Mouse (Mus musculus) liver, embryonic 16.5 days (tissue): ENCODE measurements around the gene Mycbpap. TPM values are rescaled to one million over a fixed set of nuclear protein-coding genes. Genes with fewer than 3 reads are reported as not detected.

ENCODE experiments used
- ATAC-seq: fragments of 200-750 bp; cut with Nextera tagmentation; 2 replicates; pipeline ENCODE4 v1.8.0; 2017; ENCODE audit warnings: low read depth, mild to moderate bottlenecking, moderate number of reproducible peaks, moderate library complexity
- H3K27ac ChIP-seq: fragments of 300-500 bp; sonication (generic); 2 replicates; pipeline ENCODE4 v1.5.1; 2014; ENCODE audit warnings: mild to moderate bottlenecking, low read length
- H3K27me3 ChIP-seq: fragments of 300-500 bp; sonication (generic); 2 replicates; pipeline ENCODE4 v1.6.1; 2014; ENCODE audit warnings: low read depth, low read length, mixed read lengths; ENCODE audit not compliant: control insufficient read depth, insufficient read depth
- H3K36me3 ChIP-seq: fragments of 300-500 bp; sonication (generic); 2 replicates; pipeline ENCODE4 v1.6.1; 2014; ENCODE audit warnings: mild to moderate bottlenecking; ENCODE audit not compliant: control insufficient read depth, insufficient read depth
- H3K4me1 ChIP-seq: fragments of 300-500 bp; sonication (generic); 2 replicates; pipeline ENCODE4 v1.6.1; 2014; ENCODE audit warnings: low read depth, low read length, mixed read lengths; ENCODE audit not compliant: control insufficient read depth
- H3K4me2 ChIP-seq: fragments of 300-500 bp; sonication (generic); 2 replicates; pipeline ENCODE4 v1.6.1; 2014; ENCODE audit warnings: low read depth, low read length, mixed read lengths
- H3K4me3 ChIP-seq: fragments of 300-500 bp; sonication (generic); 2 replicates; pipeline ENCODE4 v1.5.1; 2014; ENCODE audit warnings: low read depth, mild to moderate bottlenecking, low read length
- H3K9ac ChIP-seq: fragments of 300-500 bp; sonication (generic); 2 replicates; pipeline ENCODE4 v1.6.1; 2014; ENCODE audit warnings: low read depth, low read length
- H3K9me3 ChIP-seq: fragments of 300-500 bp; sonication (generic); replicated peaks from 2 replicates; pipeline ENCODE4 v1.6.1; 2016; ENCODE audit warnings: low read length; ENCODE audit not compliant: control insufficient read depth
- WGBS: fragments of 180-500 bp; shearing (Covaris S2); extraction: QIAGEN DNeasy Blood & Tissue Kit; methylation state at CpG from one replicate; pipeline ENCODE4 v1.1.7; 2014; ENCODE audit not compliant: insufficient replicate concordance; 5-methylcytosine and 5-hydroxymethylcytosine counted together
- polyA plus RNA-seq: library from polyadenylated mRNA; unstranded; fragments of >200 nt; fragmentation: Nextera tagmentation; extraction: Ambion mirVana; gene quantifications from 2 replicates; pipeline ENCODE4 v1.2.1, GENCODE M21; 2015

The Mycbpap gene
- polyA plus RNA-seq, 1 experiment from 2014 or later, result not detected

DNA sequence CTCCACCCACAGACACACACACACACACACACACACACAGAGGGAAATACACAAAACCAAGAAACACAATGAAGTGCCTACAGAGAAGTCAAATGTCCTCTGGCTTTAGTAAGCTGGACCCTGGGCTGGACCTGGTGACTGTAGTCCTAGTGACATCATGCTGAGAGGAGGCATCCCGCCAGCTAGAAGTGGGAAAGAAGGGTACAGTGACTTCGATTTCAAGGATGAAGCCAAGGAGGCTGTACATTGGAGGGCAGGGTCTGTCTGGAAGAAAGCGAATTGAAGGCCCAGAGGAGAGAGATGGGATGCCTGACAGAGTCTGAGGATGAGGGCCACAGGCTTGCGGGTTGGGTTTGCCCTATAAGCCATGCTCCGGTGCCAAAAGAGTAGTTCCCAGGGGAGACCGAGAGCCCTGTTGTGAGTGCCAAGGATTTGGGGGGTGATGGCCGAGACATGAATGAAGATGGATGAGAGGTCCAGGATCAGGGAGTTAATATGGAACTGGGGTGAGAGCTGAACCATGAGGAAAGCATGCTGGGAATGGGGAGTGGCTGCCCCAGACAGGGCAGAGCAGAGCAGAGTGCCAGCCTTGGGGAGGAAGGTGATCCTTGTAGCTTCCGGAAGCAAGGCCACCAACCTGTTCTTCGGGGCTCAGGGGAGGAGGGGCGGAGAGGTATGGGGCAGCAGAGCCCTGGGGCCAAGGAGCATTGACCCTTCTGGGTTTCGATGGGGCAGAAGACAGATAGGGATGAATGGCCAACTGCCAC lies 32.6 kb downstream of the Mycbpap start:
- Histone ChIP-seq H3K27ac (no peak overlapping the region), H3K9ac (no peak overlapping the region), H3K4me1 (no peaks in the 10 kb centered on the region), H3K9me3 (no peaks in the 10 kb centered on the region), H3K4me2 (no peak overlapping the region), H3K27me3 (peaks cover 40% of the 10 kb centered on the region), H3K4me3 (no peak overlapping the region), H3K36me3 (no peaks in the 10 kb centered on the region)
- WGBS, result 62% methylated on average over 11 of the region's 11 CpGs
- ATAC-seq, result no peak

DNA sequence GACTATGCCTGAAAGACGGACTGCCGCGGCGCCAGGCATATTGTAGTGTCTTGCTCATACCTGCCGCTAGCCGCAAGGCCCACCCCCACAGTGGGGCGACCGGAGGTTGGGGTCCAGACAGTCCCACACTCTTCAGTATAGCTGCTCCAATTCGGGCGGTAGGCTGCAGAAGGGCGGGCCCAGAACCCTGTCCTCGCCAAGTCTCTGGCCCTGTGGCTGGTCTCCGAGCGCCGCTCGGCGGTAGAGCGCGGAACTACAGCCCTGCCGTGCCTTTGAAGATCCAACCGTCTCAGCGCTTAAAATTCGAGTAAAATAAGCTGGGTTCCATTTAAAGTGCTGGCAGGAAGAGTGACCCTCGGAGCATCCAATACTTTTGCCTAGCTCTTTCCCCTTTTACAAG lies 35.5 kb downstream of the Mycbpap start, which contains the start of gene Spata20:
Gene Spata20, minus strand, starts transcription at position 179 of the 400 bp plus-strand sequence.
- Histone ChIP-seq H3K4me3 (no peak within 1 kb of the TSS), H3K27ac (no peak within 1 kb of the TSS), H3K36me3 (no peaks in the 10 kb centered on the region), H3K4me2 (no peak within 1 kb of the TSS), H3K9me3 (no peaks in the 10 kb centered on the region), H3K27me3 (peaks cover 29% of the 10 kb centered on the region), H3K9ac (no peak within 1 kb of the TSS), H3K4me1 (no peaks in the 10 kb centered on the region)
- WGBS, result 2% methylated on average over 24 of the region's 24 CpGs
- ATAC-seq, result peak; percentile 43; the same call in 1 of the 2 replicates

DNA sequence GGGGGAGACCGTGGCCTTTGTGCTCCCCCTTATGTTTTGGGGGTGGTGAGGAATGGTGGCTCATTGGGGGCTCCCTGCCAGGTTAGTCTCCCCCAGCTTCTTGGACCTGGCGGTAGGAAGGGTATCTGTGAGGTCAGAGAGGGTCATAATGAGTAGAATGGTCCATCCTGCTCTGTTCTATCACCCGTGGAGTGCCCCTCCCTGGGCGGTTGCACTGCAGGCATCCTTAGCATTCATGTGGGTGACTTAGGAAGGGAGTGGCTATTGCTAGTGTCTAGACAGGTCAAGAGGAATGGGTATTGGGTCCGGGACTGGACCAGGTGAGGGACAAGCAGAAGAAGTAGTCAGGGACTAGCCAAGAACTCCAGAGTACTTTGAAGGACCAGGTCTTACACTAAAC lies 36.3 kb downstream of the Mycbpap start:
- Histone ChIP-seq H3K4me1 (no peaks in the 10 kb centered on the region), H3K27me3 (peaks cover 22% of the 10 kb centered on the region), H3K9me3 (no peaks in the 10 kb centered on the region), H3K4me3 (no peak overlapping the region), H3K36me3 (no peaks in the 10 kb centered on the region), H3K9ac (no peak overlapping the region), H3K27ac (no peak overlapping the region), H3K4me2 (no peak overlapping the region)
- WGBS, result 58% methylated on average over 5 of the region's 5 CpGs
- no peak for ATAC-seq

DNA sequence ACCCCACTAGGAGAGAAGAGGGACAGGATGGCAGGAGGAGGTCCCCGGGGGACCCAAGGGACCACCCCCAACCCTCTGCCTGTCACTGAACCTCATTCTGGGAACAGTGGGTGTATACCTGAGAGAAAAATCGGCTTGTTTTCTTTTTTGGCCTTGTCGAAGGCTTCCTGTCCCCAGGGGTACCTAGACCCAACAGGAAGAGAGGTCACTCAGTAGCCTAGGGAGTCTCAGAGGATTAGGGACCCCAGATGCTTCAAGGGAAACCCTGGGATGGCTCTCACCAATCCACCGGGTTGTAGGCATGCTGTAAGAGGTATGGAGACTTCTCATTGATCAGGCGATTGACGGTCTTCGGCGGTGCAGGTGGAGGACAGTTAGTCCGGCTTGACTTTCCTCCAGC lies 36.9 kb downstream of the Mycbpap start:
- no peak overlapping the region for H3K27ac ChIP-seq
- H3K27me3 ChIP-seq, result peaks cover 17% of the 10 kb centered on the region
- H3K4me3 ChIP-seq, result no peak overlapping the region
- 71% methylated on average over 9 of the region's 9 CpGs for WGBS
- no peaks in the 10 kb centered on the region for H3K36me3 ChIP-seq
- H3K9me3 ChIP-seq, result no peaks in the 10 kb centered on the region
- no peak for ATAC-seq
- no peak overlapping the region for H3K9ac ChIP-seq
- no peaks in the 10 kb centered on the region for H3K4me1 ChIP-seq
- no peak overlapping the region for H3K4me2 ChIP-seq

GRCm38 (mm10) chr11:94483921-94484320 lies 37.6 kb downstream of the Mycbpap start:
- peaks cover 12% of the 10 kb centered on the region for H3K27me3 ChIP-seq
- H3K4me3 ChIP-seq, result no peak overlapping the region
- no peaks in the 10 kb centered on the region for H3K9me3 ChIP-seq
- WGBS, result 69% methylated on average over 14 of the region's 14 CpGs
- H3K4me2 ChIP-seq, result no peak overlapping the region
- no peaks in the 10 kb centered on the region for H3K36me3 ChIP-seq
- H3K27ac ChIP-seq, result no peak overlapping the region
- H3K9ac ChIP-seq, result no peak overlapping the region
- ATAC-seq, result no peak
- no peaks in the 10 kb centered on the region for H3K4me1 ChIP-seq

DNA sequence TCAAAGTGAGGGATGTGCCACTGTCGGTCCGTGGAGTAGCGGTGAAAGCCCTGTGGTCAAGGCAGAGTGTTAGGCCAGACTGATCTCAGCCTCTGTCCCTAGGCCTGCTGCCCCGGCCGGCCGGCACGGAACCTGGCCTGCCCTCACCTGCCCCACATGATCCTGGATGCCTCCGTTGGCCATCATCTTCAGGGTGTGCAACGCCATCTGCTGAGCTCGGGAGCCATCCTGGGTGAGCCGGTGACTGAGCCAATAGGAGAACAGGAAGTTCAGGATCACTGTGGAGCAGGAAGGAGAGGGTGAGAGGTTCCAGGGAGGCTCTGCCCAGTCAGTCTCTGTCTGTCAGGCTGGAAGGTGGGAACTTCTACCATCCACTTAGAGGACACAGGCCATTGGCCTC lies 38.1 kb downstream of the Mycbpap start:
- no peaks in the 10 kb centered on the region for H3K4me1 ChIP-seq
- no peaks in the 10 kb centered on the region for H3K9me3 ChIP-seq
- no peak overlapping the region for H3K4me2 ChIP-seq
- H3K36me3 ChIP-seq, result no peaks in the 10 kb centered on the region
- no peak overlapping the region for H3K27ac ChIP-seq
- peaks cover 11% of the 10 kb centered on the region; the same call in 1 of the 2 replicates for H3K27me3 ChIP-seq
- ATAC-seq, result no peak
- no peak overlapping the region for H3K4me3 ChIP-seq
- WGBS, result 70% methylated on average over 11 of the region's 11 CpGs
- no peak overlapping the region for H3K9ac ChIP-seq

GRCm38 (mm10) chr11:94482738-94483137 lies 38.8 kb downstream of the Mycbpap start:
- no peaks in the 10 kb centered on the region for H3K4me1 ChIP-seq
- H3K9me3 ChIP-seq, result no peaks in the 10 kb centered on the region
- H3K27me3 ChIP-seq, result peaks cover 15% of the 10 kb centered on the region
- H3K36me3 ChIP-seq, result no peaks in the 10 kb centered on the region
- H3K9ac ChIP-seq, result no peak overlapping the region
- WGBS, result 77% methylated on average over 11 of the region's 11 CpGs
- H3K4me2 ChIP-seq, result no peak overlapping the region
- H3K4me3 ChIP-seq, result no peak overlapping the region
- no peak for ATAC-seq
- no peak overlapping the region for H3K27ac ChIP-seq

GRCm38 (mm10) chr11:94481963-94482362 lies 39.6 kb downstream of the Mycbpap start:
- Histone ChIP-seq H3K9ac (no peak overlapping the region), H3K36me3 (no peaks in the 10 kb centered on the region), H3K4me2 (no peak overlapping the region), H3K4me3 (no peak overlapping the region), H3K27ac (no peak overlapping the region), H3K9me3 (no peaks in the 10 kb centered on the region), H3K27me3 (peaks cover 21% of the 10 kb centered on the region), H3K4me1 (no peaks in the 10 kb centered on the region)
- WGBS, result 84% methylated on average over 7 of the region's 7 CpGs
- no peak for ATAC-seq

DNA sequence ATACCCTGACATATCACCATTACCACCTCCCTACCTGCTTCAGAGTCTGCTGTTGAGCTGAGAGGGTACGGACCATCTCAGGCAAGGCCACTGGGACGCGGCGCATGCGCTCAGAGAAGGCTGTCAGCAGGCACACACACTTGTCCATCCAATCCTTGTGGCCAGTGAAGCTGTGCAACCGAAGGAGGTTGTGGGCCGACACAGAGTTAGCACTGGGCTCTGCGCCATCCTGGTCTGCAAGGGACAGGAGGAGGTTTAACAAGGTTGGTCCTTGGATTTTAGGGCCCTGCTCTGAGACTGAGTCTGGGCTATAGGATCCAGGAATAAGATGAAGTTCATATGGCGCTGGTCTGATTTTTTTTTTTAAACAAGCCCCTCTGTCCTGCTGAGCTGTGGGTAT lies 41.2 kb downstream of the Mycbpap start:
- no peaks in the 10 kb centered on the region for H3K9me3 ChIP-seq
- no peak overlapping the region for H3K4me2 ChIP-seq
- ATAC-seq, result no peak
- no peak overlapping the region for H3K4me3 ChIP-seq
- no peak overlapping the region for H3K9ac ChIP-seq
- no peaks in the 10 kb centered on the region for H3K4me1 ChIP-seq
- 75% methylated on average over 9 of the region's 9 CpGs for WGBS
- peaks cover 31% of the 10 kb centered on the region for H3K27me3 ChIP-seq
- H3K36me3 ChIP-seq, result no peaks in the 10 kb centered on the region
- H3K27ac ChIP-seq, result no peak overlapping the region
